ENCODE assay signal across 8 mouse cellular contexts in the genomic region with DNA sequence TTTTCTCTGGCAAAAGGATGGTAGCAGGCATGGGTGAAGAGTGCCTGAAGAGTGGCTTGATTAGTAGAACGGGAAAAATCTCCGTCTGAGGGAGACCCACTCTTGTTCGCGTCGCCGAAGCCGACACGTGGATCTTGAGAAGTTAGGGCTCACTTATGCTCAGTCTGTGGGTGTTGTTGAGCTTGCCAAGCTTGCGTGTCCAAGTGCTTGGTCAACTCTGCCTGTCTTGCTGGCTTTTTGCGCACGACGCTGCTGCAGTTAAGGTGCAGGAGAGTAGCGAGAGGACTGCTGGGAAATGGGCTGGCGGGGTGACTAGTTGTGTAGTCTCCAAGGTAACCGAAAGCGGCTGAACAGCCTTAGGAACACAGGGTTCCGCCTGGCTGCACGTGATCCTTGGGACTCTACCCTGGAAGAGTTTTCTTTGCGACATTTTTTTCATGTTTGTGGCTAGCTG. TPM values are rescaled to one million over a fixed set of nuclear protein-coding genes. Genes with fewer than 3 reads are reported as not detected.
A peak's percentile ranks its signal among the peaks of the same experiment; 100 is the strongest.
DNase-seq lines count a peak whose midpoint lies in the region; ATAC-seq and TF ChIP-seq lines count a peak whose summit lies in the region.

No protein-coding gene starts in this region.

- intact Hi-C loops in heart, postnatal 36 days (cut with DNase I) = loop anchor here (5.0 kb wide), 1 partner anchor 111 kb away; the partner anchor contains the start of gene Rpap1

- WGBS in forebrain, embryonic 16.5 days = 9% methylated on average over 19 of the region's 19 CpGs
- whole genome bisulfite sequencing in lung, embryonic 16.5 days = 6% methylated on average over 19 of the region's 19 CpGs

- H3K27ac ChIP-seq in forebrain, embryonic 16.5 days (ENCODE audit: low read length) = no peak overlapping the region
- peak overlapping the region; percentile 91 for H3K27ac ChIP-seq in layer of hippocampus, adult 2 months
- H3K27ac ChIP-seq in lung, embryonic 16.5 days (ENCODE audit: low read length) = peak overlapping the region; percentile 98

- DNase-seq in G1E (ENCODE audit: low spot score) = peak; percentile 84
- DNase-seq in cerebellum, adult 18-20 months = peak; percentile 51 to 56
- peak; percentile 59 to 62 for DNase-seq in heart, postnatal 36 days
- DNase-seq in layer of hippocampus, adult 2 months (ENCODE audit: low spot score in 2 of 2) = peak; percentile 47 to 53
- DNase-seq in ovary, adult 18-20 months (ENCODE audit: low spot score) = peak; percentile 66
- peak; percentile 58 for DNase-seq in thymus, postnatal 0 days (ENCODE audit: low spot score)

- ATAC-seq in G1E (ENCODE audit: extremely low read depth, insufficient number of reproducible peaks, low FRiP score, poor library complexity, severe bottlenecking) = peak; percentile 76
- ATAC-seq in forebrain, embryonic 16.5 days = peak; percentile 19; the same call in 1 of the 2 replicates
- ATAC-seq in lung, embryonic 16.5 days (ENCODE audit: low read depth) = peak; percentile 74

- H3K27me3 ChIP-seq in G1E (ENCODE audit: insufficient read depth, low read length) = no peaks in the 10 kb centered on the region
- no peaks in the 10 kb centered on the region for H3K27me3 ChIP-seq in forebrain, embryonic 16.5 days (replicated peaks; ENCODE audit: control insufficient read depth, insufficient read depth, low read length)
- no peaks in the 10 kb centered on the region for H3K27me3 ChIP-seq in lung, embryonic 16.5 days (ENCODE audit: control insufficient read depth, insufficient read depth, low read depth, low read length)

- peaks cover 26% of the 10 kb centered on the region for H3K4me1 ChIP-seq in G1E (ENCODE audit: insufficient read depth, low read depth, low read length)
- H3K4me1 ChIP-seq in forebrain, embryonic 16.5 days (replicated peaks; ENCODE audit: control insufficient read depth, insufficient read depth, low read length) = peaks cover 12% of the 10 kb centered on the region
- H3K4me1 ChIP-seq in lung, embryonic 16.5 days (replicated peaks; ENCODE audit: control insufficient read depth, insufficient read depth, low read length) = peaks cover 14% of the 10 kb centered on the region; the same call in 1 of the 2 replicates

- H3K4me2 ChIP-seq in forebrain, embryonic 16.5 days (ENCODE audit: low read length) = peak overlapping the region; percentile 96
- peak overlapping the region; percentile 95 for H3K4me2 ChIP-seq in lung, embryonic 16.5 days (ENCODE audit: low read depth, low read length)

- H3K9me3 ChIP-seq in G1E (replicated peaks) = no peaks in the 10 kb centered on the region
- no peaks in the 10 kb centered on the region for H3K9me3 ChIP-seq in forebrain, embryonic 16.5 days (ENCODE audit: control insufficient read depth, low read length)
- H3K9me3 ChIP-seq in lung, embryonic 16.5 days (ENCODE audit: control insufficient read depth, low read length) = no peaks in the 10 kb centered on the region

- H3K4me3 ChIP-seq in G1E (ENCODE audit: low read depth, low read length) = peak overlapping the region; percentile 74
- H3K4me3 ChIP-seq in forebrain, embryonic 16.5 days (replicated peaks; ENCODE audit: low read length) = peak overlapping the region; percentile 73
- H3K4me3 ChIP-seq in layer of hippocampus, adult 2 months = peak overlapping the region; percentile 63
- peak overlapping the region; percentile 69 for H3K4me3 ChIP-seq in lung, embryonic 16.5 days (ENCODE audit: low read length)

- no peak for TF ChIP-seq CTCF in G1E (IDR thresholded peaks at IDR 0.05; ENCODE audit: low read depth, low read length)
- TF ChIP-seq CTCF in layer of hippocampus, adult 2 months (conservative IDR thresholded peaks at IDR 0.05) = no peak

- H3K9ac ChIP-seq in forebrain, embryonic 16.5 days (replicated peaks; ENCODE audit: low read depth, low read length) = peak overlapping the region; percentile 68
- H3K9ac ChIP-seq in lung, embryonic 16.5 days (ENCODE audit: low read length) = peak overlapping the region; percentile 76

- H3K36me3 ChIP-seq in G1E (replicated peaks) = peaks cover 21% of the 10 kb centered on the region
- no peaks in the 10 kb centered on the region for H3K36me3 ChIP-seq in forebrain, embryonic 16.5 days (ENCODE audit: control insufficient read depth, insufficient read depth)
- peaks cover 5% of the 10 kb centered on the region for H3K36me3 ChIP-seq in lung, embryonic 16.5 days (ENCODE audit: control insufficient read depth, insufficient read depth, low read length)

RNA-seq across cellular contexts. Expression of gene Mga, which starts 1.1 kb away (rescaled TPM):
- total RNA-seq in G1E (2014; fragmentation: Nextera tagmentation) (186 and 200 TPM in 2 replicates), G1E (2017) (69.4 and 80.7 TPM in 2 replicates)
- 2.7 and 4.1 TPM in 2 replicates for polyA plus RNA-seq in G1E (2012)
- 29.0 and 29.5 TPM in 2 replicates for polyA plus RNA-seq in forebrain, embryonic 16.5 days (2015; fragmentation: Nextera tagmentation; extraction: Ambion mirVana)
- 10 to 100 TPM; 36.0 to 39.6 TPM for total RNA-seq in heart, postnatal 36 days (2021)
- total RNA-seq in layer of hippocampus, adult 2 months (2021) = 10 to 100 TPM; 66.6 to 72.7 TPM
- polyA plus RNA-seq in lung, embryonic 16.5 days (2015; fragmentation: Nextera tagmentation; extraction: Ambion mirVana) = 21.9 and 25.4 TPM in 2 replicates
- 19.5 and 24.1 TPM in 2 replicates for polyA plus RNA-seq in thymus, postnatal 0 days (2015; fragmentation: Nextera tagmentation; extraction: Ambion mirVana)

Comparison
In these comparisons a context has a peak if more than half of its experiments do, and no peak if none do; other contexts are left out.
1. ATAC-seq: peak in every context shown above with its lines; median percentile 76 in G1E; 74 in lung, embryonic 16.5 days; 19 in forebrain, embryonic 16.5 days.